Mouse (Mus musculus) brown adipose tissue, adult 24 weeks (tissue): ENCODE results near the gene Tuba4a. TPM values are rescaled to one million over a fixed set of nuclear protein-coding genes. Genes with fewer than 3 reads are reported as not detected.

ENCODE experiments used
- H3K27ac ChIP-seq: fragments of 200-500 bp; replicated peaks from 2 replicates; pipeline ENCODE4 v1.5.1; 2012; ENCODE audit warnings: low read depth, mild to moderate bottlenecking, low read length
- H3K4me1 ChIP-seq: fragments of 200-500 bp; 2 replicates; pipeline ENCODE4 v1.6.1; 2012; ENCODE audit warnings: low read length, mixed read lengths; ENCODE audit not compliant: control insufficient read depth, insufficient read depth, insufficient read length
- H3K4me3 ChIP-seq: fragments of 200-500 bp; 2 replicates; pipeline ENCODE4 v1.5.1; 2012; ENCODE audit warnings: low read depth, mild to moderate bottlenecking, low read length, moderate library complexity; ENCODE audit not compliant: insufficient read depth
- polyA plus RNA-seq: library from polyadenylated mRNA; stranded (reverse); fragments of >200 nt; gene quantifications from 2 replicates; pipeline ENCODE4 v1.2.4, GENCODE M21; 2012; ENCODE audit not compliant: missing spikeins, insufficient read depth, insufficient read length

The Tuba4a gene
- polyA plus RNA-seq, 1 experiment: 78.7 TPM

- no peak overlapping the region for H3K4me3 ChIP-seq
- H3K4me1 ChIP-seq: no peaks in the 10 kb centered on the region
- no peak overlapping the region for H3K27ac ChIP-seq
Measured at GRCm38 (mm10) chr1:75225473-75225872, 5.8 kb upstream of the Tuba4a start.

GRCm38 (mm10) chr1:75223532-75223931 lies 3.9 kb upstream of the Tuba4a start:
- peaks cover 2% of the 10 kb centered on the region; the same call in 1 of the 2 replicates for H3K4me1 ChIP-seq
- H3K27ac ChIP-seq: no peak overlapping the region
- H3K4me3 ChIP-seq: no peak overlapping the region

- Histone ChIP-seq H3K27ac (no peak overlapping the region), H3K4me3 (no peak overlapping the region), H3K4me1 (peaks cover 2% of the 10 kb centered on the region; the same call in 1 of the 2 replicates)
Measured at GRCm38 (mm10) chr1:75222926-75223325, 3.3 kb upstream of the Tuba4a start.

GRCm38 (mm10) chr1:75221538-75221937 lies 1.9 kb upstream of the Tuba4a start:
- Histone ChIP-seq H3K27ac (no peak overlapping the region), H3K4me1 (peaks cover 2% of the 10 kb centered on the region; the same call in 1 of the 2 replicates), H3K4me3 (no peak overlapping the region)

- H3K4me1 ChIP-seq: peaks cover 8% of the 10 kb centered on the region
- peak overlapping the region; percentile 58 for H3K27ac ChIP-seq
- H3K4me3 ChIP-seq: peak overlapping the region; percentile 74
Measured at GRCm38 (mm10) chr1:75219078-75219477, 587 bp downstream of the Tuba4a start.

GRCm38 (mm10) chr1:75218227-75219001 lies 1.3 kb downstream of the Tuba4a start:
- H3K4me3 ChIP-seq: peak overlapping the region; percentile 74

GRCm38 (mm10) chr1:75217893-75218226 lies 1.8 kb downstream of the Tuba4a start:
- peak overlapping the region; percentile 74 for H3K4me3 ChIP-seq
- H3K4me1 ChIP-seq: peaks cover 8% of the 10 kb centered on the region
- peak overlapping the region; percentile 23 for H3K27ac ChIP-seq

More at GRCm38 (mm10) chr1:75218227-75219001, 1.3 kb downstream of the Tuba4a start:
- H3K4me1 ChIP-seq: peaks cover 8% of the 10 kb centered on the region
- H3K27ac ChIP-seq: peak overlapping the region; percentile 58

- H3K4me3 ChIP-seq: 0 out of 2 replicates have a peak overlapping the region, but pooled peaks have one; percentile 74
- H3K4me1 ChIP-seq: peaks cover 8% of the 10 kb centered on the region
- H3K27ac ChIP-seq: no peak overlapping the region; the same call in 1 of the 2 replicates
Measured at GRCm38 (mm10) chr1:75216797-75217585, 2.7 kb downstream of the Tuba4a start.

GRCm38 (mm10) chr1:75215785-75216184 lies 3.9 kb downstream of the Tuba4a start:
- Histone ChIP-seq H3K4me3 (no peak overlapping the region), H3K27ac (no peak overlapping the region), H3K4me1 (peaks cover 14% of the 10 kb centered on the region)

- Histone ChIP-seq H3K27ac (peak overlapping the region; percentile 26; the same call in 1 of the 2 replicates), H3K4me1 (peaks cover 16% of the 10 kb centered on the region), H3K4me3 (no peak overlapping the region)
Measured at GRCm38 (mm10) chr1:75214886-75215285, 4.8 kb downstream of the Tuba4a start.

- H3K4me3 ChIP-seq: no peak overlapping the region
- peaks cover 15% of the 10 kb centered on the region for H3K4me1 ChIP-seq
- peak overlapping the region; percentile 26; the same call in 1 of the 2 replicates for H3K27ac ChIP-seq
Measured at GRCm38 (mm10) chr1:75214442-75214841, 5.2 kb downstream of the Tuba4a start.

- Histone ChIP-seq H3K27ac (no peak overlapping the region), H3K4me1 (peaks cover 19% of the 10 kb centered on the region), H3K4me3 (no peak overlapping the region)
Measured at GRCm38 (mm10) chr1:75213096-75213495, 6.6 kb downstream of the Tuba4a start.

GRCm38 (mm10) chr1:75212542-75212941 lies 7.1 kb downstream of the Tuba4a start:
- Histone ChIP-seq H3K4me3 (no peak overlapping the region), H3K27ac (no peak overlapping the region), H3K4me1 (peaks cover 19% of the 10 kb centered on the region)

- Histone ChIP-seq H3K4me3 (peak overlapping the region; percentile 88), H3K4me1 (peaks cover 19% of the 10 kb centered on the region), H3K27ac (peak overlapping the region; percentile 72)
Measured at GRCm38 (mm10) chr1:75211141-75211708, 8.4 kb downstream of the Tuba4a start.
